Mouse (Mus musculus) subcutaneous adipose tissue, adult 2 months (tissue): Measurements from ENCODE around the gene Rab33b. TPM values are rescaled to one million over a fixed set of nuclear protein-coding genes. Genes with fewer than 3 reads are reported as not detected.

Experiments
- polyA plus RNA-seq: library from polyadenylated mRNA; depleted of rRNA; stranded (reverse); fragments of >200 nt; gene quantifications from 2 replicates; pipeline ENCODE4 v1.2.3, GENCODE M21; 2012; ENCODE audit warnings: low replicate concordance; rRNA removed

Rab33b gene
- 10.4 and 13.6 TPM in 2 replicates for polyA plus RNA-seq

DNA sequence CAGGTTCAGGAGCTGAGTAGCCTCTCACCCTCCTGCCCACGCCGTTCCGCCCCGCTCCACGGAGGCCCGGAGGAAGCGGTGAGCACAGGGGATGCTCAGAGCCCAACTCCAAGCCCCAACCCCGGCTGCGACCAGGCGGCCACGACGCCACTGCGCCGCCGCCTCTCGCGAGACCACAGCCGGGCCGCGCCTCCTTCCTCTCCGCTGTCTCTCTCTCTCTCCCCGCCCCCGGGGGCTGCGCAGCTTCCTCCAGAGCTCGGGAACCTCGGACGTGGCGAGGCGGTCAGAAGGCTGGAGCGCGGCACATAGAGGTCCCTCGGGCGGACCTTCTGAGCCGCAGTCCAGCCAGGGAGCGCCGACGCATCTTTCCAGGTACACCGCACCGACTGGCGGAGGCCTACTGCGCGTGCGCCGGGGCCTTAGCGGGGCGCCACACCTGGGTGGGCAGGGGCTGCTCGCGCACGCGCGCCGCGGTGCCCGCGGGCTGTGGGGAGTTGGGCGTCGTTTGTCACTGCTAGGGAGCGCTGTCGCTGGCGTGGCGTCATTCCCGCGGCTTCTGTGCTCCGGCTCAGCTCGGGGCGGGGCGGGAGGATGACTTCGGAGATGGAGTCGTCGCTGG lies at the start of gene Rab33b:
Gene Rab33b, plus strand, starts transcription at position 180 of the 619 bp plus-strand sequence.

Other genes starting within 250 kb of the Rab33b start
- gene Elf2, start 143.3 kb upstream of the Rab33b start, polyA plus RNA-seq, result 32.3 and 51.5 TPM in 2 replicates
- 0.13 and 0.41 TPM in 2 replicates for gene Mgarp, start 87.2 kb upstream of the Rab33b start, polyA plus RNA-seq
- 91.2 and 116 TPM in 2 replicates for gene Ndufc1, start 74.9 kb upstream of the Rab33b start, polyA plus RNA-seq
- gene Naa15, start 68.8 kb upstream of the Rab33b start, polyA plus RNA-seq, result 4.2 and 6.7 TPM in 2 replicates
- gene Setd7, start 77.0 kb downstream of the Rab33b start, polyA plus RNA-seq, result 37.9 and 38.7 TPM in 2 replicates
- gene Mgst2, start 176.4 kb downstream of the Rab33b start, polyA plus RNA-seq, result 2.7 and 4.3 TPM in 2 replicates